ENCODE assay signal across 1 mouse cellular context in the genomic region with DNA sequence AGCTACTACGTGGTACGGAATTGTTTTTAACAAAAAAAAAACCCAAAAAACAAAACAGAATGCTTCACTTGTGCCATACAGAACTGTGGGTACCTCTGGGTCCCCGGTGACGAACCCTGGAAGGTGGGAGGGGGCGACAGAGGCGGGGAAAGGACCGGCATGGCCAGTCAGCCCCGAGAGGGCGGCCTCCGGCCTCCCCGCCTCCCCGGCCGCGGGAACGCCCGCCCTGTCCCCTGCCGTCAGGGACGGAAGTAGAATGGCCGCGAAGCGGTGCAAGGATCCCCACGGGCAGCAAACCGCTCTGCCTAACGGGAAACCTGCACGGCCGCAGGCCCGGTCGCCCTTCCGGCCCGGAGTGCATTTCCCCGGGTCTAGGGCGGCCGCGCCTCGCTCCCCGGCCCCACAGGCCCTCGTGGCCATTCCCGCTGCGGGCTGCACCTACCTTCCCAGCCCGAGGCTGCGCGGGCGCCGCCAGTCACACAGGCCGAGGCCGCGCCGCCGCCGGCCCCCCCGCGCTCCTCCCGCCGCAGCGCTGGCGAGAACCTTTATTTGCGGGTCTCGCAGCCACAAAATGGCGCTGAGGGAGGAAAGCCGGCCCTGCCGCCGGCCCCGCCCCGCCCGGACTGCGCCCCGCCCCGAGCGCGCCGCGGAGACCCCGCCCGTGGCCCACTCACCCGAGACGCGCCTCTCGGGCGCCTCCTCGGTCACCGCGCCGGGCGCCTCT.
TF ChIP-seq lines count a peak whose summit lies in the region.

No protein-coding gene starts in this region.

TF ChIP-seq in MEL, 35 proteins besides CTCF, POLR2A, EP300 and RAD21 (continued from another document):
- TF ChIP-seq TBP (IDR thresholded peaks at IDR 0.05; ENCODE audit: low read depth, low read length) = no peak
